Mouse (Mus musculus): ENCODE measurements around the gene Atg14.

GRCm38 (mm10) chr14:47594426-47595103, 24.1 kb upstream of the Atg14 start:
- no peak for TF ChIP-seq CTCF (IDR thresholded peaks at IDR 0.05; ENCODE audit: borderline replicate concordance, insufficient read depth, low read depth, low read length)
- no peak for TF ChIP-seq POLR2A (IDR thresholded peaks at IDR 0.05; ENCODE audit: borderline replicate concordance, insufficient read depth, low read length)

Measured in cerebellum, adult 2 months (tissue).